ENCODE assay signal across 8 mouse cellular contexts in genomic region chr10:82860181-82860928, GRCm38 (mm10). TPM values are rescaled to one million over a fixed set of nuclear protein-coding genes. Genes with fewer than 3 reads are reported as not detected.
DNase-seq lines count a peak whose midpoint lies in the region; ATAC-seq lines count a peak whose summit lies in the region.

No protein-coding gene starts in this region.

- no peaks in the 10 kb centered on the region for H3K9me3 ChIP-seq in forebrain, embryonic 16.5 days (ENCODE audit: control insufficient read depth, low read length)

- no peaks in the 10 kb centered on the region for H3K36me3 ChIP-seq in forebrain, embryonic 16.5 days (ENCODE audit: control insufficient read depth, insufficient read depth)

- peak overlapping the region; percentile 91 for H3K27ac ChIP-seq in forebrain, embryonic 16.5 days (ENCODE audit: low read length)

- under 1% methylated on average over 44 of the region's 50 CpGs for WGBS in forebrain, embryonic 16.5 days

- ATAC-seq in forebrain, embryonic 16.5 days: peak; percentile 48

- peak overlapping the region; percentile 95 for H3K9ac ChIP-seq in forebrain, embryonic 16.5 days (replicated peaks; ENCODE audit: low read depth, low read length)

- peak; percentile 84 for DNase-seq in MN1 (ENCODE audit: low spot score)
- DNase-seq in cerebellum, adult 18-20 months: peak; percentile 79 to 84
- DNase-seq in heart, postnatal 4 days: peak; percentile 73
- peak; percentile 40 for DNase-seq in layer of hippocampus, adult 9-11 months
- peak; percentile 75 for DNase-seq in lung, postnatal 14 days
- peak; percentile 58 for DNase-seq in ovary, postnatal 14 days (ENCODE audit: low spot score)
- DNase-seq in thymus, postnatal 10 days (ENCODE audit: low spot score in 2 of 2): peak; percentile 41 to 52

- peak overlapping the region; percentile 77 for H3K4me2 ChIP-seq in forebrain, embryonic 16.5 days (ENCODE audit: low read length)

- peak overlapping the region; percentile 69 for H3K4me3 ChIP-seq in forebrain, embryonic 16.5 days (replicated peaks; ENCODE audit: low read length)

- H3K27me3 ChIP-seq in forebrain, embryonic 16.5 days (replicated peaks; ENCODE audit: control insufficient read depth, insufficient read depth, low read length): no peaks in the 10 kb centered on the region

- peaks cover 26% of the 10 kb centered on the region for H3K4me1 ChIP-seq in forebrain, embryonic 16.5 days (replicated peaks; ENCODE audit: control insufficient read depth, insufficient read depth, low read length)

RNA-seq across cellular contexts. Expression of gene Eid3, which starts 6.1 kb away (rescaled TPM):
- polyA plus RNA-seq in forebrain, embryonic 16.5 days (2015; fragmentation: Nextera tagmentation; extraction: Ambion mirVana): 0.37 TPM in 2 replicates
- total RNA-seq in heart, postnatal 4 days (2021): 1 to 10 TPM; 2.0 to 2.5 TPM

RNA-seq across cellular contexts. Expression of gene Txnrd1, which starts 26.6 kb away (rescaled TPM):
- polyA plus RNA-seq in forebrain, embryonic 16.5 days (2015; fragmentation: Nextera tagmentation; extraction: Ambion mirVana): 157 and 179 TPM in 2 replicates
- total RNA-seq in heart, postnatal 4 days (2021): 10 to 100 TPM; 51.8 to 60.5 TPM

Comparison
In these comparisons a context has a peak if more than half of its experiments do, and no peak if none do; other contexts are left out.
1. Peak in every context shown above with its lines: DNase-seq, ATAC-seq, H3K4me3 ChIP-seq and H3K27ac ChIP-seq.